Mouse (Mus musculus) naive thymus-derived CD4-positive, alpha-beta T cell, adult 2 months (primary cell): ENCODE measurements around the gene Hist1h2ba.
A peak's percentile ranks its signal among the peaks of the same experiment; 100 is the strongest.

Source experiments
- DNase-seq: peaks from one replicate; pipeline ENCODE4 v3.0.0-alpha.2; 2011; ENCODE audit warnings: low read depth

Gene Hist1h2ba

GRCm38 (mm10) chr13:23906906-23907305 lies 27.1 kb downstream of the Hist1h2ba start:
- no peak for DNase-seq

DNA sequence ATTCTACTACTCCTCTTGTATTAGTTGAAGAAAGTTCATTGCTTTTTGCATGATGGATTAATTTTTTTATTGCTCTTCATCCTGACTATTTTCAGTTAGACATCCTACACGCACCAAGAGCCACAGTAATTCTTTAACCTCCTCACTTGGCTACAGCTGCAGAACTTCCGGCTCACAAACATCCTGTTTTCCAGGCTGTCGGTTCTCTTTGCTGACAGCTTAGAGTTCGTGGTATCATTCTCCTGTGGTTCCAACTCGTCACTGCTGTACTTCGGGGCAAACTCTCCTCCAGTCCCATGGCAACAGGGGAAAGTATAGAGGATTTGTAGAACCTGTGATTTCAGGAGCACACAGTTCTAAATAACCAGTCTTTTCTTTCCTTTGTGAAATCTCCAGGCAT lies 35.7 kb downstream of the Hist1h2ba start:
- peak; percentile 33 for DNase-seq

DNA sequence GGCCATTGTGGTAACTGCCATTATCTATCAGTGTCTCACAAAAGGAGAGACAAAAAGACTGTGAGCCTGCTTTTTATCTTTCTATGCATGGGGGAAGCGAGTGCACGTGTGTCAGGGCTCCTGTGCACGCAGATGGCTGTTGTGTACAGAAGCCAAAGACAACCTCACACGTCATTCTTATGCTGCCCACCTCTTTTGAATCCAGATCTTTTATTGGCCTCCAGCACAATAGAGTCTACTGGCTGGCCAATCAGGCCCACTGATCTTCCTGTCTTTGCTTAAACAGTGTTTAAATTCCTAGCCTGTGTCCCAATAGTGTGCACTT lies 40.7 kb downstream of the Hist1h2ba start:
- no peak for DNase-seq

GRCm38 (mm10) chr13:23892592-23893268 lies 41.2 kb downstream of the Hist1h2ba start:
- no peak for DNase-seq

- no peak for DNase-seq
Measured at GRCm38 (mm10) chr13:23889011-23889605, 44.8 kb downstream of the Hist1h2ba start.

DNA sequence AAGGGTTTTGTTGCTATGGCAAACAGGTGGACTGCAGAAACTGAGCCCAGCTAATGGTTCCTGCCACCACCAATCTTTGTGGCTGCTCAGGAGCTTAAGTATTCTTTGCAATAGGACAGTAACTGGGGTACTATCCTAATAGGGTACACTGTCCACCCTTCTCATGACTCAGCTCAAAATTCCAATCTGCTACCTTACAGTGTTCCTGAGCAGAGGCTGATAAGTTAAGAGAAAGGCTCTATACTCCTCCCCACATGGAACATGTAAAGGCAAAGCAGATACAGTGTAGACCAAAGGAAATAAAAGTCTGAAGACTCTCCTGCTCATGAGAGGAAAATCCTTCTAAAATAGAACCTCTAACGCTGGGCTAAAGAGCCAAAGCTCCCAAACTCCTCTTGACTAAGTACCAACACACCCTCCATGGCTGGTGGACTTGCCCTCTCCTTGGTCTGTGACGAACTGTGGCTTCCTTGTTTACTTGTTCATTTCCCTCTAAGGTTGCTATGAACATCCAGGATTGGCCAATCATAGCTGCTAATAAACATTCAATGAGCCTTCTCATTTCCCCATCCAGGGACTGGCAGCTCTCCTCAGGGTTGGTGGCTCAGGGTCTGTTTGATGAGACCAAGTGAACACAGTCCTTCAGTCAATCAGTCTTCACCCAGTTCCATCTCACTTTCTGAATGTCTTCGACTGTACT lies 46.8 kb downstream of the Hist1h2ba start:
- no peak for DNase-seq

DNA sequence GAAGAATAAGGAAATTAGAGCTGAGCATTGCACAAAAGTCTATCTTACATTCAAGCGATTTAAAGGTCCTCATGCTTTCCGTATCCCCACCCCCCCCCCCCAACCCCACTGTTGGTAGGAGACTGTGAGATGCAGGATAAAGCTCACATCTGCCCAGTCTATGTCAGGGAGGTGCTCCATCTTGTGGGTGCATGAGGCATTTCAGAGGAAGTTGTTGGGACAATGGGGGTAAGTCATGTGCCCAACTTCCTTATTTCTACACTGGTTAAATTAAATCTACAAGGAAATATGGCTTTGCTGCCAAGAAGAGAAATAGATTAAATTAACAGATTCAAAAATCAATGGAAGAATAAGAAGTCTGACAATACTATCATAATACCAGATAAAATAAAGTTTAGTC lies 48.4 kb downstream of the Hist1h2ba start:
- DNase-seq = peak; percentile 8
